Mouse (Mus musculus): ENCODE measurements around the gene Aox2. TPM values are rescaled to one million over a fixed set of nuclear protein-coding genes. Genes with fewer than 3 reads are reported as not detected.

Gene Aox2
- polyA plus RNA-seq, 1 experiment from 2014 or later, result 0.10 TPM

- ATAC-seq (ENCODE audit: insufficient number of reproducible peaks, insufficient read depth, low FRiP score, low read depth), result no peak
- no peak overlapping the region for H3K4me3 ChIP-seq (ENCODE audit: low read depth, low read length)
- no peaks in the 10 kb centered on the region for H3K27me3 ChIP-seq (ENCODE audit: control insufficient read depth, insufficient read depth, low read length)
- no peaks in the 10 kb centered on the region for H3K36me3 ChIP-seq (ENCODE audit: control insufficient read depth, insufficient read depth, low read length)
- H3K9ac ChIP-seq (replicated peaks; ENCODE audit: low read depth, low read length), result no peak overlapping the region
- 73% methylated on average over 5 of the region's 5 CpGs for WGBS
- H3K4me1 ChIP-seq (ENCODE audit: control insufficient read depth, insufficient read depth, low read length), result 0 out of 2 replicates have a peak, but pooled peaks cover 13% of the 10 kb centered on the region
- no peaks in the 10 kb centered on the region for H3K9me3 ChIP-seq (ENCODE audit: control insufficient read depth, low read depth, low read length)
- no peak overlapping the region for H3K4me2 ChIP-seq (replicated peaks; ENCODE audit: low read depth, low read length)
- no peak overlapping the region for H3K27ac ChIP-seq (ENCODE audit: low read length)
These were observed 16.6 kb downstream of the Aox2 start for GRCm38 (mm10) chr1:58294730-58295129.

DNA sequence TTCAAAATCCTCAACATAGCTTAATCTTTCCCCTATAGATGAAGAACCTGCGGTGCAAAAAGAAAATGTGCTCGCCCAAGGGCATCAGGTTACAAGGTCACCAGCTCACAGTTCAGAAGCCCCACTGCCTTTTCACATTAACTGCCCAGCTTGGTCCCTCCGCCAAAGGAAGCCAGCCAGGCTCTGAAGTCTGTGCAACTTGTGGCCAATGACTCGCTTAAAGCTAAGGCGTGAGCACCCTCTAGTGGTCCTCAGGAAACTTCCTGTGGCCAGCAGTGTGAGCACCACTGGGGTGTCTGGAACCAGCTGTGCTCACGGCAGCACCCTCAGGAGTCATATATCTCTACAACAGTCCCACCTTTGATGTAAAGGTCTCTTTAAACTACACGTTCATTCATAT lies 18.2 kb downstream of the Aox2 start:
- H3K27ac ChIP-seq (ENCODE audit: low read length), result no peak overlapping the region
- 8% methylated on average over 7 of the region's 7 CpGs for WGBS
- H3K27me3 ChIP-seq (ENCODE audit: control insufficient read depth, insufficient read depth, low read length), result no peaks in the 10 kb centered on the region
- H3K4me2 ChIP-seq (replicated peaks; ENCODE audit: low read depth, low read length), result no peak overlapping the region
- H3K4me3 ChIP-seq (ENCODE audit: low read depth, low read length), result no peak overlapping the region
- no peak for ATAC-seq (ENCODE audit: insufficient number of reproducible peaks, insufficient read depth, low FRiP score, low read depth)
- H3K9ac ChIP-seq (replicated peaks; ENCODE audit: low read depth, low read length), result no peak overlapping the region
- no peaks in the 10 kb centered on the region for H3K36me3 ChIP-seq (ENCODE audit: control insufficient read depth, insufficient read depth, low read length)
- no peaks in the 10 kb centered on the region for H3K9me3 ChIP-seq (ENCODE audit: control insufficient read depth, low read depth, low read length)
- H3K4me1 ChIP-seq (ENCODE audit: control insufficient read depth, insufficient read depth, low read length), result 0 out of 2 replicates have a peak, but pooled peaks cover 10% of the 10 kb centered on the region

GRCm38 (mm10) chr1:58296821-58297220 lies 18.7 kb downstream of the Aox2 start:
- no peaks in the 10 kb centered on the region for H3K36me3 ChIP-seq (ENCODE audit: control insufficient read depth, insufficient read depth, low read length)
- ATAC-seq (ENCODE audit: insufficient number of reproducible peaks, insufficient read depth, low FRiP score, low read depth), result no peak
- 0 out of 2 replicates have a peak, but pooled peaks cover 10% of the 10 kb centered on the region for H3K4me1 ChIP-seq (ENCODE audit: control insufficient read depth, insufficient read depth, low read length)

GRCm38 (mm10) chr1:58298347-58298746 lies 20.2 kb downstream of the Aox2 start:
- no peak overlapping the region for H3K4me2 ChIP-seq (replicated peaks; ENCODE audit: low read depth, low read length)
- H3K9me3 ChIP-seq (ENCODE audit: control insufficient read depth, low read depth, low read length), result no peaks in the 10 kb centered on the region
- H3K4me1 ChIP-seq (ENCODE audit: control insufficient read depth, insufficient read depth, low read length), result peaks cover 2% of the 10 kb centered on the region; the same call in 1 of the 2 replicates
- 77% methylated on average over 6 of the region's 6 CpGs for WGBS
- no peak overlapping the region for H3K9ac ChIP-seq (replicated peaks; ENCODE audit: low read depth, low read length)
- no peaks in the 10 kb centered on the region for H3K36me3 ChIP-seq (ENCODE audit: control insufficient read depth, insufficient read depth, low read length)
- H3K27ac ChIP-seq (ENCODE audit: low read length), result no peak overlapping the region
- no peak for ATAC-seq (ENCODE audit: insufficient number of reproducible peaks, insufficient read depth, low FRiP score, low read depth)
- H3K27me3 ChIP-seq (ENCODE audit: control insufficient read depth, insufficient read depth, low read length), result no peaks in the 10 kb centered on the region
- no peak overlapping the region for H3K4me3 ChIP-seq (ENCODE audit: low read depth, low read length)

More at GRCm38 (mm10) chr1:58296821-58297220, 18.7 kb downstream of the Aox2 start:
- Histone ChIP-seq H3K4me2 (replicated peaks; ENCODE audit: low read depth, low read length) (no peak overlapping the region), H3K27ac (ENCODE audit: low read length) (no peak overlapping the region), H3K4me3 (ENCODE audit: low read depth, low read length) (no peak overlapping the region), H3K27me3 (ENCODE audit: control insufficient read depth, insufficient read depth, low read length) (no peaks in the 10 kb centered on the region), H3K9ac (replicated peaks; ENCODE audit: low read depth, low read length) (no peak overlapping the region), H3K9me3 (ENCODE audit: control insufficient read depth, low read depth, low read length) (no peaks in the 10 kb centered on the region)
- WGBS, result 55% methylated on average over 4 of the region's 4 CpGs

DNA sequence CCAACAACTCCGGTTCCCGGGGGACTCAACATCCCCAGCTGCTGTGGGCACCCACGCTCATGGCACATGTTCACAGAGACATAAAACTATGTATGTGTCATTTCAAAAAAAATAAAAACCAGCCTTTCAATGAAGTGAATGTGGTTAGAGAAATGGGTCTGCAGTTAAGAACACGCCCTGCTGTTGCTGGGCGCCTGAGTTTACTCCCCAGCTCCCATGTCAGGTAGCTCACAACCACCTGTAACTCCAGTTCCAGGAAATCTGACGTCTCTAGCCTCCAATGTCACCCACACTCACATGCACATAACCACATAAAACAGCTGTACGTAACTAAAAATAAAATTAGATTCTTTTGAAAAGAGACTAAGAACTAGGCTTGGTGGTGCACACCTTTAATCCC lies 22.9 kb downstream of the Aox2 start:
- Histone ChIP-seq H3K9me3 (ENCODE audit: control insufficient read depth, low read depth, low read length) (no peaks in the 10 kb centered on the region), H3K27me3 (ENCODE audit: control insufficient read depth, insufficient read depth, low read length) (no peaks in the 10 kb centered on the region), H3K4me3 (ENCODE audit: low read depth, low read length) (no peak overlapping the region), H3K9ac (replicated peaks; ENCODE audit: low read depth, low read length) (no peak overlapping the region), H3K4me2 (replicated peaks; ENCODE audit: low read depth, low read length) (no peak overlapping the region), H3K36me3 (ENCODE audit: control insufficient read depth, insufficient read depth, low read length) (no peaks in the 10 kb centered on the region), H3K27ac (ENCODE audit: low read length) (no peak overlapping the region), H3K4me1 (ENCODE audit: control insufficient read depth, insufficient read depth, low read length) (peaks cover 14% of the 10 kb centered on the region; the same call in 1 of the 2 replicates)
- WGBS, result 88% methylated on average over 7 of the region's 7 CpGs
- ATAC-seq (ENCODE audit: insufficient number of reproducible peaks, insufficient read depth, low FRiP score, low read depth), result no peak

GRCm38 (mm10) chr1:58302015-58302414 lies 23.9 kb downstream of the Aox2 start:
- peaks cover 14% of the 10 kb centered on the region; the same call in 1 of the 2 replicates for H3K4me1 ChIP-seq (ENCODE audit: control insufficient read depth, insufficient read depth, low read length)
- 81% methylated on average over 6 of the region's 6 CpGs for WGBS
- no peak overlapping the region for H3K4me3 ChIP-seq (ENCODE audit: low read depth, low read length)
- no peaks in the 10 kb centered on the region for H3K36me3 ChIP-seq (ENCODE audit: control insufficient read depth, insufficient read depth, low read length)
- H3K9ac ChIP-seq (replicated peaks; ENCODE audit: low read depth, low read length), result no peak overlapping the region
- ATAC-seq (ENCODE audit: insufficient number of reproducible peaks, insufficient read depth, low FRiP score, low read depth), result no peak
- H3K27ac ChIP-seq (ENCODE audit: low read length), result no peak overlapping the region
- H3K27me3 ChIP-seq (ENCODE audit: control insufficient read depth, insufficient read depth, low read length), result no peaks in the 10 kb centered on the region
- H3K4me2 ChIP-seq (replicated peaks; ENCODE audit: low read depth, low read length), result no peak overlapping the region
- no peaks in the 10 kb centered on the region for H3K9me3 ChIP-seq (ENCODE audit: control insufficient read depth, low read depth, low read length)

DNA sequence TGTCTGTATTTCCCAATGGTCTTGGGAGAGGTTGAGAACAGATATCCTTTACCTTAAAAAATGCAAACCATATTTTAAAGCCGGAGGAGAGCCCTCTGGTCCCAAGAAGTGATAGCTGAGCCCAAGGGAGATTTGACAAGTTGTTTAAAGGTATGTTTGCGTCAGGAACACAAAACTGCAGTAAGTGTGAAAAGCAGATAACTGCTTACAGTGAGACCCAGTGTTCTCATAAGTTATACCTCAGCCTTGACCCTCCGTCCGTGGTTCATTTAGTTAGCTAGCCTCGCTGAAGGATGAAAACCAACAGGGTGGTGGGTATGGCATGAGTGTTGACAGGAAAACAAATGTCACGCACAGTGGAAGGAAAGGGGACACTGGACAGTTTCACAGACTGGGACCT lies 24.9 kb downstream of the Aox2 start:
- 87% methylated on average over 6 of the region's 6 CpGs for WGBS
- Histone ChIP-seq H3K27me3 (ENCODE audit: control insufficient read depth, insufficient read depth, low read length) (no peaks in the 10 kb centered on the region), H3K4me3 (ENCODE audit: low read depth, low read length) (no peak overlapping the region), H3K9me3 (ENCODE audit: control insufficient read depth, low read depth, low read length) (no peaks in the 10 kb centered on the region), H3K27ac (ENCODE audit: low read length) (peak overlapping the region; percentile 48; the same call in 1 of the 2 replicates), H3K4me2 (replicated peaks; ENCODE audit: low read depth, low read length) (no peak overlapping the region), H3K36me3 (ENCODE audit: control insufficient read depth, insufficient read depth, low read length) (no peaks in the 10 kb centered on the region), H3K4me1 (ENCODE audit: control insufficient read depth, insufficient read depth, low read length) (peaks cover 14% of the 10 kb centered on the region; the same call in 1 of the 2 replicates), H3K9ac (replicated peaks; ENCODE audit: low read depth, low read length) (no peak overlapping the region)
- no peak for ATAC-seq (ENCODE audit: insufficient number of reproducible peaks, insufficient read depth, low FRiP score, low read depth)

DNA sequence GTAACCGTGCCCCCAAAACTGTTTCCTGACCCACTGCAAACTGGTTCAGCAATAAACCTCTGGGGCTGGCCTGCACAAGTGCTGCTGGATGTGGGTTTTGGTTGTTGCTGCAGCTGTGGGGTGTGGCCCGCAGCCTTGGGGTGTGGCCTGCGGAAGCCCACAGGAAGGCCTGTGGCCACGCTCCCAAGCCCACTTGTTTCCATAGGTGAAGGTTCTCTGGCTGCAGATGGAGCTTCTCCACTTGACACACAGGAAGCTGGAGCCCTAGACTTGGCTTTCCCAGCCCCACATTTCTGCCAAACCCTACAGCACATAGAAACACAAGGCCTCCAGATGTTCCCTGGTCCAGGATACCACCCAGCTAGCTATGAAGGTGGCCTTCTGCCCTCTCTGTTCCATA lies 25.6 kb downstream of the Aox2 start:
- Histone ChIP-seq H3K36me3 (ENCODE audit: control insufficient read depth, insufficient read depth, low read length) (no peaks in the 10 kb centered on the region), H3K4me1 (ENCODE audit: control insufficient read depth, insufficient read depth, low read length) (peaks cover 14% of the 10 kb centered on the region; the same call in 1 of the 2 replicates), H3K4me2 (replicated peaks; ENCODE audit: low read depth, low read length) (no peak overlapping the region), H3K9me3 (ENCODE audit: control insufficient read depth, low read depth, low read length) (no peaks in the 10 kb centered on the region), H3K27ac (ENCODE audit: low read length) (peak overlapping the region; percentile 71), H3K27me3 (ENCODE audit: control insufficient read depth, insufficient read depth, low read length) (no peaks in the 10 kb centered on the region), H3K9ac (replicated peaks; ENCODE audit: low read depth, low read length) (no peak overlapping the region), H3K4me3 (ENCODE audit: low read depth, low read length) (no peak overlapping the region)
- 49% methylated on average over 4 of the region's 4 CpGs for WGBS
- ATAC-seq (ENCODE audit: insufficient number of reproducible peaks, insufficient read depth, low FRiP score, low read depth), result peak; percentile 70; the same call in 1 of the 2 replicates

DNA sequence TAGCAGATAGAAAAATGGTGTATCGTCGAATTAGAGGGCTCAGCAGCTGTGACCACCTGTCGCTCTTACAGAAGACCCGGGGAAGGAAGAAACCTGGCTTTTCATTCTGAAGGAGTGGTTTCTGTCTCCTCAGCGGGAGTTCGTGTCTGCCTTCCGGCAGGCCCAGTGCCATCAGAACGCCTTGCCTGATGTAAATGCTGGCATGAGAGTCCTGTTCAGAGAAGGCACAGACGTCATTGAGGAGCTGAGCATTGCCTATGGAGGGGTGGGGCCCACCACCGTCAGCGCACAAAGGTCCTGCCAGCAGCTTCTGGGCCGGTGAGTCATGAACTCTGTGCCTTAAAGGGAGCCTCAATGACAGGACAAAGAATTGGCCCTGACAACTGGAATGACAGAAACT lies 26.2 kb downstream of the Aox2 start:
- WGBS, result 43% methylated on average over 12 of the region's 12 CpGs
- H3K4me1 ChIP-seq (ENCODE audit: control insufficient read depth, insufficient read depth, low read length), result peaks cover 14% of the 10 kb centered on the region; the same call in 1 of the 2 replicates
- no peak overlapping the region for H3K4me3 ChIP-seq (ENCODE audit: low read depth, low read length)
- no peak overlapping the region for H3K9ac ChIP-seq (replicated peaks; ENCODE audit: low read depth, low read length)
- peak; percentile 11; the same call in 1 of the 2 replicates for ATAC-seq (ENCODE audit: insufficient number of reproducible peaks, insufficient read depth, low FRiP score, low read depth)
- no peaks in the 10 kb centered on the region for H3K9me3 ChIP-seq (ENCODE audit: control insufficient read depth, low read depth, low read length)
- no peak overlapping the region for H3K4me2 ChIP-seq (replicated peaks; ENCODE audit: low read depth, low read length)
- H3K27me3 ChIP-seq (ENCODE audit: control insufficient read depth, insufficient read depth, low read length), result no peaks in the 10 kb centered on the region
- H3K36me3 ChIP-seq (ENCODE audit: control insufficient read depth, insufficient read depth, low read length), result no peaks in the 10 kb centered on the region
- peak overlapping the region; percentile 71 for H3K27ac ChIP-seq (ENCODE audit: low read length)
